Mouse (Mus musculus): ENCODE results near the gene Mpzl2.

- TF ChIP-seq CTCF (IDR thresholded peaks at IDR 0.05; ENCODE audit: low read depth, low read length) (no peak), POLR2A (IDR thresholded peaks at IDR 0.05; ENCODE audit: extremely low read depth, insufficient read depth, low read length) (no peak)
These were observed 47.3 kb upstream of the Mpzl2 start for GRCm38 (mm10) chr9:44992271-44992670.

All from liver, adult 2 months (tissue).